Mouse (Mus musculus) mouse embryonic stem cell (cell line): Measurements from ENCODE around the gene Gbp10.
"Not testable (repeated sequence)": the region's sequence is repeated elsewhere in the genome, so short reads cannot be mapped to it uniquely, and the experiment has no call there.

Source experiments
- in situ Hi-C, 2 experiments: fragments of 300-500 bp; cut with MboI; formaldehyde crosslinking; loops; 1 replicate in 1 of 2; 3 replicates in 1 of 2; pipeline ENCODE4 v1.14.3; 2019 to 2020; ENCODE audit warnings: low sequenced_read_pairs in 2 of 2, low pct_unique_long_range_greater_than_20kb in 1 of 2, mixed read lengths in 1 of 2; ENCODE audit not compliant: unreplicated experiment in 1 of 2

The Gbp10 gene

DNA sequence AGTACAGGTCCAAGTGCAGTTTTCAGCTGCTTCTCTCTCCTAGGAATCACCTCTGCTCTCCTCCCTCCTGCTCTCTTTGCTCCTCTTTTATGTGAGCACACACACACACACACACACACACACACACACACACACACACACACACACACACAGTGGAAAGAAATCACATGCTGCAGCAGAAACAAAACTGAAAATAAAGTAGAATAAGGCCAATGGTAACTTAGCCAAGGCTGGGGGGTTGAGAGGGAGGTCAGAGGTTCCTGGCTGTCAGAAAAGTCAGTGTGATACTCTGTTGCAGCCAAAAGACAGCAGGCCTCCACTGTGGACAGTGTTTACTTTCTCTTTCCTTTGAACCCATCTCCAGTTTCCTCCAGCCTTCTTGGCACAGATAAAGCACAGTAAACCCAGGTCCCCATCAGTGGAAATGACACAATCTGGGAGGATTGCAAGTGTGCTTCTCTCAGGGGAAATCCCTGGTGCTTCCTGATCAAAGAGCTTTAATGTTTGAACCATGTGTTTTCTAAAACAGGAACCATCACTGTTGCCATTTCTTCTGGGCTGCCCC is at the start of gene Gbp10:
Gene Gbp10, minus strand, starts transcription at position 51 of the 565 bp plus-strand sequence.
- in situ Hi-C loops, result not testable (repeated sequence)

GRCm38 (mm10) chr5:105260673-105261072 is 21.3 kb upstream of the Gbp10 start:
- in situ Hi-C loops, result not testable (repeated sequence)

DNA sequence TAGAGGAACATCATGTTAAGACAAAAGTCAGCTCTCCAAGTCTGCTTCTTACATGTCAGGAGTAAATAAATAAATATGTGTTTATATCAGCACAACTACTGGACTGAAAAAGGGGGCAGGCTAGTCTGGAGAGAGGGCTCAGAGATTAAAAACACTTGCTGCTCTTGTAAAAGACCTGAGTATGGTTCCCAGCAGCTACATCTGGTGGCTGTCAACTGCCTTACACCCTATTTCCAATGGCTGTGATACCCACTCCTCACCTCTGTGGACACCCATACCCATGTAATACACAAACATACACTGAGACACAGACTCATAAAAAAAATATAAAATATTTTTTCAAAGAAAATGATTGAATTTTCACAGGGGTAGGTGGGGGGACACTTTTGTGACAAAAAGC is 13.2 kb upstream of the Gbp10 start:
- in situ Hi-C loops, result no loop called here

- in situ Hi-C loops, result not testable (repeated sequence)
Observed at GRCm38 (mm10) chr5:105244741-105245140, 5.4 kb upstream of the Gbp10 start.

DNA sequence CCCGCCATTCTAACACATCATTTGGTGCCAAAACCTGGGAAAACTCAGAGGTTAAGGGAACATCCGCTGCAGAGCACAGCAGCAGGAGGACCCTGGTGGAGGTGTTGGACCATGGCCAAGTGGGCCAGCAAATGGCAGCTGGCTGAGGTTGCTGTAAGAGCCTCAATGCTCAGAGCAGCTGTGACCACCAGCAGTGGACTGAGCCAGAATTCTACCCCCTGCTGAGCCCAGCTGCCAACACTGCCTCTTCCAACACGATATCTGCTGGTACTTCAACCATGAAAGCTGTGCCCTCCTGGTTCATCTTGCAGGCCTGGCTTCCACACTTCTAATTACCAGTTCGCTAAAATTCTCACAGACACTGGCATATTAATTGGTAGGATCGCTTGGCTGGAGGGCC is 1.6 kb upstream of the Gbp10 start:
- in situ Hi-C loops, result not testable (repeated sequence)

DNA sequence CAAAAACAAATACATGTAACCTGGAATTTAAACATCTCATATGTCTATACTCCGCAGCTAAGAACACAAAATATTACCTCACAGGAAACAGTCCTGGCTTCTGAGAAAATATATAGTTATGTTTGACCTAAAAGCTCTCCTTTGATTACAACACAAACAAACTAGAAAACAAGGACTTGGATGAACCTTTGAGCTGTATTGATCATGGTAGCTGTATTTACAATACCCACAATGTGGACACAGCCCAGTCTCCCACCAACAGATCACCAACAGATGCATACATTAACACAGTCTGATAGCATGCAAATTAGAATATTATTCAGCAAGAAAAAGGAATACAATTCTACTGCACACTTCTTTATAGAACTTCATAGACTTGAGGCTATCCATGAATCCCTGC is 931 bp downstream of the Gbp10 start:
- in situ Hi-C loops, result not testable (repeated sequence)

DNA sequence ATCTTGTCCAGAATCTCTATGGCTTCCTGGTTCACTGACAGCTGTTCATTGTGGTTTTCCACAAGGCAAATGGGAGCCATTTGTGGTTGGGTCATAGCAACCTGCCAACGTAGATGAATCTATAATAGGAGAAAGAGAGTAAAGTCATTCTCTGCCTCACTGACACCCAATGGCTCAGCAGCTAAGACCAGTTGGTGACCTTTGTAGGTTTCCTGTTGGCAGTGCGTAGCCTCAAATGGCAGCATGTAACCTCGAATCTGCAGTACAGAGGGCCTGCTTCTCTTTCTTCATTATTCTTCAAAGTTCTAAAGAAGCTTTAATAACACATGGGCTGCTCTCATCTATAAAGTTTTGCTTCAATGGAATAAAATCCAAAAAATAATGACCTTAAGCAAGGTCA is 3.3 kb downstream of the Gbp10 start:
- in situ Hi-C loops, result not testable (repeated sequence)

- in situ Hi-C loops, result not testable (repeated sequence)
Observed at GRCm38 (mm10) chr5:105208957-105209356, 30.4 kb downstream of the Gbp10 start.

- in situ Hi-C loops, result not testable (repeated sequence)
Observed at GRCm38 (mm10) chr5:105200791-105201355, 38.5 kb downstream of the Gbp10 start.

- in situ Hi-C loops, result not testable (repeated sequence)
Observed at GRCm38 (mm10) chr5:105199149-105199548, 40.2 kb downstream of the Gbp10 start.

- in situ Hi-C loops, result not testable (repeated sequence)
Observed at GRCm38 (mm10) chr5:105197915-105198560, 41.3 kb downstream of the Gbp10 start.

GRCm38 (mm10) chr5:105196308-105196707 is 43.0 kb downstream of the Gbp10 start:
- in situ Hi-C loops, result not testable (repeated sequence)

DNA sequence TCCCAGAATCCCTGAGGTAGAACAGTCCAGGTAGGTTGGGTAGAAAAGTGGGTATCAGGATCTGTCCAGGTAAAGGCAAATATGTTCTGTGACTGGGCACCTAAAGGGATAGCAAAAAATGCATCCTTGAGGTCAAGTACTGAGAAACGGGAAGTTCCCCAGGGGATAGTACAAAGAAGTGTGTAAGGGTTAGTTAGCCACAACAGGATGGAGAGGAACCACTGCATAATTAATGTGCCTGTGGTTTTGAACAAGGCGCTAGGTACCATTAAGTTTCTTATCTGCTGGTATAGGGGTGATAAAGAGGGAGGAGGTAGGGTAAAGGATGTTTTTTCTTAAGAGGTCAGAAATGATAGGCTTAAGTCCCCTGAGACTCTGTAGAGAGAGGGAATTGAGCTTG is 46.8 kb downstream of the Gbp10 start:
- in situ Hi-C loops, result not testable (repeated sequence)

- in situ Hi-C loops, result no loop called here
Observed at GRCm38 (mm10) chr5:105181446-105181845, 57.9 kb downstream of the Gbp10 start.
